Mouse (Mus musculus): Measurements from ENCODE around the gene Psen2. TPM values are rescaled to one million over a fixed set of nuclear protein-coding genes. Genes with fewer than 3 reads are reported as not detected.

The Psen2 gene
- polyA plus RNA-seq, 1 experiment from 2014 or later: 7.9 TPM

DNA sequence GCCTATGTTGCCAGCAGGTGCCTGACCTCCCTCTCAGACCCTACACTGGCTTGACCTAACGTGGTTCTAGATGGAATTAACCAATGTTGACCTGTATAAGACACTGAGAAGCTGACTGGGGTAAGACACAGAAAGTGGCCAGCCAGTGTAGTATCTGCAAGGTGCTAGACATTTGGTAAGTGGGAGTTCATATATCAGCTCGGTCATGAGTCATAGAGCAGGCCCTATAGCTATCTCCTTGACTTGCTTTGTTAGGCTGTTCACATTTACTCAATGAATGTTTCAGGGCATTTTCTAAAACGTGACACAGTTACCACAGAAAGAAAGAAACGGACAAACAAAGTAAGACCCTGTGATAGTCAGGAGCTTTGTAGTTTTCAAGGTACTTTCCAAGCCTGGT is 27.1 kb upstream of the Psen2 start:
- no peak for ATAC-seq (ENCODE audit: low FRiP score)
- 0 out of 2 replicates have a peak, but pooled peaks cover 5% of the 10 kb centered on the region for H3K4me1 ChIP-seq
- no peak overlapping the region for H3K4me2 ChIP-seq
- H3K27me3 ChIP-seq: no peaks in the 10 kb centered on the region
- H3K9ac ChIP-seq: no peak overlapping the region
- no peak overlapping the region for H3K27ac ChIP-seq
- 87% methylated on average over 4 of the region's 4 CpGs for WGBS
- no peaks in the 10 kb centered on the region for H3K36me3 ChIP-seq (replicated peaks)
- H3K4me3 ChIP-seq (replicated peaks): no peak overlapping the region
- no peaks in the 10 kb centered on the region for H3K9me3 ChIP-seq

DNA sequence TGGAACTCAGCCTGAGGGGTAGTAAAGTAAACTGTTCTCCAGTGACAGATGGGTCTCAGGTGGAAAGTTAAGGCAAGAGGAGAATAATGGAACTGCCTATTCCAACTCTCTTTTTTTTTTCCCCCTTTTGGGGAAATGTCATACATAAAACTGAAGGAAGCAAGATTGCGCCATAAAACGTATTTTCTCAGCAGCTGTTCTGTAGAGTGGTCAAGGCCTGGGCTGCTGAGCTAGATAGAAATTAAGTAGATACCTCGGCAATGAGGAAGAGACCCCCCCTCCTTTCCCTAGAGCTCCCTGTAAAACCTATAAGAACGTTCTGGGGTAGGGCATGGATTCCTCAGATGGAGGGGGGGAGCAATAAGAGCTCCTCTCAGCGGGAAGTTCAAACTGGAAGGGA is 26.6 kb upstream of the Psen2 start:
- H3K27ac ChIP-seq: no peak overlapping the region
- no peak overlapping the region for H3K4me3 ChIP-seq (replicated peaks)
- H3K36me3 ChIP-seq (replicated peaks): no peaks in the 10 kb centered on the region
- H3K4me1 ChIP-seq: 0 out of 2 replicates have a peak, but pooled peaks cover 5% of the 10 kb centered on the region
- ATAC-seq (ENCODE audit: low FRiP score): no peak
- H3K9ac ChIP-seq: no peak overlapping the region
- H3K4me2 ChIP-seq: no peak overlapping the region
- no peaks in the 10 kb centered on the region for H3K9me3 ChIP-seq
- 90% methylated on average over 5 of the region's 5 CpGs for WGBS
- H3K27me3 ChIP-seq: no peaks in the 10 kb centered on the region

DNA sequence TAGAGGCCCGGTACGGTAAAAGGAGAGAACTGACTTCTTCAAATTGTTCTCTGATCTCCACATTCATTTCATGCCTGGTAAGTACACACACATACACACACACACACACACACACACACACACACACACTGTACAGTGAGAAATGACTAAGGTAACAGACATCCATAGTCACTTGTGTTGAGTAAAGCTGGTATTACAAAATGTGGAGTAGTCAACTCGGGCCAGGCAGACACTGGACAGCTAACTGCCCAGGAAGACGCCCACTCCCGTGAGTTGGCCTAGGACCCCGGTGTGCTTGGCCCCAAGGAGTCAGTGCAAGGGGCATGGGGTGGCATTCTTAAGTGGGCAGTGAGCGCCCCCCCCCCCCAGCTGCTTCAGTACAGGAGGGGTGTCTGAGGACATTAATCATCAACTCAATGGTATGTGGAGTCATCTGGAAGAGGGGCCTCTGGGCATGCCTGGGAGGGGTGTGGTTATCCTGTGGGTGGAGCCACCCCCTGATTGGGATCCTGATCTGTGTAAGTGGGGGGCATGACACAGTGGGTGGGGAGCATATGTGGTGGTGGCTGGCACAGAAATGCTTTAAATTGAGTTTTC is 25.7 kb upstream of the Psen2 start:
- Histone ChIP-seq H3K4me3 (replicated peaks) (no peak overlapping the region), H3K4me1 (peaks cover 11% of the 10 kb centered on the region), H3K9ac (no peak overlapping the region), H3K27ac (no peak overlapping the region), H3K4me2 (no peak overlapping the region), H3K27me3 (peaks cover 5% of the 10 kb centered on the region; the same call in 1 of the 2 replicates), H3K9me3 (no peaks in the 10 kb centered on the region), H3K36me3 (replicated peaks) (no peaks in the 10 kb centered on the region)
- 89% methylated on average over 7 of the region's 7 CpGs for WGBS
- no peak for ATAC-seq (ENCODE audit: low FRiP score)

DNA sequence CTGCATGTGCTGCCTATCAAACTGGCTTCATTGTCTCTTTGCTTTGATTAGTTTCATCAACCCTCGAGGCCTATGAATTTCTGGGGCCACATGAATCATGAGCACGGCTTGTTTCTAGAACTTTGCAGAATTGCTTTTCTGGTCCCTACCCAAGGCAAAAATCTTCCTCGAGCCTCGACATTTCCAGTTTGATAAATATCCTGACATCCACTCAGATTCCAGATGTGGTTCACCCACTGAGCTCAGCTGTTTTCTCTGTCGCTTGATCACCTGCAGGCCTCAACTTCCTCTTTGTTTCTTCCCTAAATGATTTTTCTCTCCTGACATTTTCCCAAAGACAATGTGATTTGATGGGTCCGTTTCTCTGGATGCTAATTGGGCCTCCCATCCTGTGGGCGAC is 25.0 kb upstream of the Psen2 start:
- no peak overlapping the region for H3K4me2 ChIP-seq
- no peak overlapping the region for H3K27ac ChIP-seq
- ATAC-seq (ENCODE audit: low FRiP score): no peak
- no peaks in the 10 kb centered on the region for H3K36me3 ChIP-seq (replicated peaks)
- peaks cover 16% of the 10 kb centered on the region for H3K4me1 ChIP-seq
- no peak overlapping the region for H3K4me3 ChIP-seq (replicated peaks)
- no peaks in the 10 kb centered on the region for H3K9me3 ChIP-seq
- H3K27me3 ChIP-seq: peaks cover 9% of the 10 kb centered on the region; the same call in 1 of the 2 replicates
- no peak overlapping the region for H3K9ac ChIP-seq
- 91% methylated on average over 7 of the region's 7 CpGs for WGBS

DNA sequence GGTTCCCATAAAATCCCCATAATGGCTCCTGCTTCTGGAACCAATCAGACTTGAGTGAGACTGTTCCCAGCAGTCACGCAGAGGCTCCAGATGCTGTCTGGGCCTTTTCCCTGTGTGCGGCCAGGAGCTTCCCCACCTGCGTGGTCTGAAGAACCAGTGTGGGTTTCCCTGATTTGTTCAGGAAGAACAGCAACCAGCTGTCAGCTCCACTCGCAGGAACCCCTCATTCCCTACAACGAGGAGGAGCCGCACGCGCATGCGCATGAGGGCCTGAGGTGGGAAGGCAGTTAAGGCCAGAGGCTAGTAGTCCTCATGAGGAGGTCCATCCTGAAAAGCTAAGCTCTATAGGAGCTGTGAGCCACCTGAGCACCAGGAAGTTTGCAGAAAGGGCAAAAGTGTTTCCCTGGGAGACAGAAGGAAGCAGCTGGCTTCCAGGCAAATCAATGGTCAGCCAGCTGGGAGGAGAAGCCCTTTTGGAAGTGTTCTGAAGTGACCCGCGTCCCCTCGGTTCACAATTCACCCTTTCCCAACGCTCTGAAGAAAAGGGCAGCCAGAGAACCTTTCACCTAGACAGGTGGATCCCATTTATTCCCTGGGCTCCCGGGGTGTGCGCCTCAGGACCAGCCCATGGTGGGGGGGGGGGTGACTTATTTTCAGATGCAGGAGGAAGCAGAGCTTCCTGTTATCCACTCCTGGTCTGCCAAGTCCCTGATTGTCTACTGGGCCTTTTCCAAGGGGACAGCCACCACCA is 23.0 kb upstream of the Psen2 start:
- Histone ChIP-seq H3K9ac (no peak overlapping the region), H3K27ac (no peak overlapping the region), H3K36me3 (replicated peaks) (no peaks in the 10 kb centered on the region), H3K27me3 (peaks cover 9% of the 10 kb centered on the region; the same call in 1 of the 2 replicates), H3K9me3 (no peaks in the 10 kb centered on the region), H3K4me3 (replicated peaks) (no peak overlapping the region), H3K4me2 (no peak overlapping the region), H3K4me1 (peaks cover 16% of the 10 kb centered on the region)
- WGBS: 76% methylated on average over 15 of the region's 15 CpGs
- no peak for ATAC-seq (ENCODE audit: low FRiP score)

DNA sequence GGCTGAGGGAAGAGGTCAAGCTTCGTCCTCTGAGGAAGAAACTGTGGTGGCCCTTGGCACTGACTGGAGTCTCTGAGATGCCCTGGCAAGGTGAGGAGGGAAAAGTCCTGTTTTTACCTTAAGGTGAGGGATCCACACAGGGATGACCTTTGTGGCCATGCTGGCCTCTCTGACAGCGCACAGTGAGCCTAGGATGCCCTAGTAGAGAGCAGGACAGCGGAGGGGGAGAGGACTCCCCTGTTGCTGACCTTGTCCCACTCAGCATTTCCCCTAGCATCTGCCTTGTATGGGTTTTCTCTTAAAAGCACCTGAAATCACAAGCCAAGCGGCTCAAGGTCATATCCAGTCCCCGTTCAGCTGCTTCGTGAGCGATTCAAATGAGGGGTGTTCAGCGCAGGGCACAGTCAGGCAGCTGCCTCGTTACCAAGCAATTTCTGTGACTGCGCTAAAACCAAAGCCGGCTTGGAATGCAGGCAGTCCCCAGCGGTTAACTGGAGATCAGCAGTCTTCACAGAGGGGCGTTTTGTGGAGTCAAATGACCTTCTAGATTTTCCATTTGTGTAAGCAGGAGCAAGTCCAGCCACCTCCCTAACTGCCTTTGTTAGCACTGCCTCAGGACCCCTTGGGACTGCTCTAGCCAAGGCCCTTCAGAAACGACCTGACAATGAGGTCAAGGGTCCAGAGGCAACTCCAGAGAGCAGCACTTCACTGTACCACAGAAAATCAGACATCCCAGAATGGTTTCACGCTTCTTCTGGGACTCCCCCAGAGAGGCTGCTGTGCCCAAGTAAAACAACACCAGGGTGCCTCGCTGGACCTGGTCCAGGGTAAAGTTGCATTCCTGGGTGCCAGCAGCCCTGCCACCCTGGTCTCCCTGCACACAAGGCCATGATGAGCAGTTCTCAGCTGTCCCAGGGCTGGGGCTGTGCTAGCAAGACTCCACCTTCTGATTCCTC is 20.9 kb upstream of the Psen2 start:
- H3K36me3 ChIP-seq (replicated peaks): no peaks in the 10 kb centered on the region
- peaks cover 16% of the 10 kb centered on the region for H3K4me1 ChIP-seq
- H3K4me2 ChIP-seq: peak overlapping the region; percentile 8; the same call in 1 of the 2 replicates
- H3K27ac ChIP-seq: no peak overlapping the region
- peaks cover 9% of the 10 kb centered on the region; the same call in 1 of the 2 replicates for H3K27me3 ChIP-seq
- H3K9ac ChIP-seq: no peak overlapping the region
- H3K9me3 ChIP-seq: no peaks in the 10 kb centered on the region
- ATAC-seq (ENCODE audit: low FRiP score): peak; percentile 66
- no peak overlapping the region for H3K4me3 ChIP-seq (replicated peaks)
- 15% methylated on average over 16 of the region's 16 CpGs for WGBS

DNA sequence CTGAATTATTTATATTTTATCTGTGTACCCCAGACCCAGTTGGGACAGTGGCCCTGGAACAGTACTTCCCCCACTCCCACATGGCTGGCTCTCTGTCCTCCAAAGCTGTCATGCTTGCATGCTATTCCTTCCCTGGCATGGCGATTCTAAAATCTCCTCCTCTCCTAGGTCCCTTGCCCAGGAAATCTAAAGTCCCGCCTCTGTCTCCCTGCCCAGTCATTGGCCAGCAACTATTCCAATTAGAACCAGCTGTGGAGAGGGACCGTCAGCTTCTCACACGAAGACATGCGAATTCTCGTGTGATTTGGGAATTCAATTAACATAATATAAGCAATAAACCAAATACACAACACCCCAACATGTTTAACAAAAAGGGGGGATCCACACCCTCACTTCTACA is 19.3 kb upstream of the Psen2 start:
- 53% methylated on average over 6 of the region's 6 CpGs for WGBS
- ATAC-seq (ENCODE audit: low FRiP score): no peak
- H3K36me3 ChIP-seq (replicated peaks): no peaks in the 10 kb centered on the region

DNA sequence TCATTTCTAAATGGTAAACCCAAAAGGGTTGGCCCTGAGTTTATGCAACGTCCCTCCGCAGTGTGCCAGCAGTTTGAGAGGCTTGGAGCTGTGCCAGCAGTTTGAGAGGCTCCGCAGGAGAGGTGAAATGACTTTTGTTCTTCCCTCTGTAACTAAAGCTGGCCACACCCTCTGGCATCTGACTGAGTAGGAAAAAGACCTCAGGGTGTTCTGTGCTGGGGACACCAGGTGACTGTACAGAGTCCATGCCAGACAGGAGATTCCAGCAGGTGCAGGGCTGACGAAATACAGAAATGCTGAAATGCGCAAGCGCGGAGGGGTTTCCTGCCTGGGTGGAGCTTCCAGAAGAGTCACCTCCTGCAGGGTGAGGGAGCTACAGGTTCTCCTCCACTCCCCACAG is 16.4 kb upstream of the Psen2 start:
- H3K4me3 ChIP-seq (replicated peaks): no peak overlapping the region
- H3K27me3 ChIP-seq: peaks cover 8% of the 10 kb centered on the region; the same call in 1 of the 2 replicates
- H3K27ac ChIP-seq: no peak overlapping the region
- peaks cover 11% of the 10 kb centered on the region for H3K4me1 ChIP-seq
- no peaks in the 10 kb centered on the region for H3K36me3 ChIP-seq (replicated peaks)
- no peak overlapping the region for H3K9ac ChIP-seq
- 45% methylated on average over 7 of the region's 7 CpGs for WGBS
- ATAC-seq (ENCODE audit: low FRiP score): no peak
- no peak overlapping the region for H3K4me2 ChIP-seq
- H3K9me3 ChIP-seq: no peaks in the 10 kb centered on the region

More for the DNA sequence above, 19.3 kb upstream of the Psen2 start:
- H3K27me3 ChIP-seq: peaks cover 9% of the 10 kb centered on the region; the same call in 1 of the 2 replicates
- no peaks in the 10 kb centered on the region for H3K9me3 ChIP-seq
- H3K4me2 ChIP-seq: no peak overlapping the region
- no peak overlapping the region for H3K9ac ChIP-seq
- H3K4me1 ChIP-seq: peaks cover 16% of the 10 kb centered on the region
- H3K27ac ChIP-seq: no peak overlapping the region
- no peak overlapping the region for H3K4me3 ChIP-seq (replicated peaks)

DNA sequence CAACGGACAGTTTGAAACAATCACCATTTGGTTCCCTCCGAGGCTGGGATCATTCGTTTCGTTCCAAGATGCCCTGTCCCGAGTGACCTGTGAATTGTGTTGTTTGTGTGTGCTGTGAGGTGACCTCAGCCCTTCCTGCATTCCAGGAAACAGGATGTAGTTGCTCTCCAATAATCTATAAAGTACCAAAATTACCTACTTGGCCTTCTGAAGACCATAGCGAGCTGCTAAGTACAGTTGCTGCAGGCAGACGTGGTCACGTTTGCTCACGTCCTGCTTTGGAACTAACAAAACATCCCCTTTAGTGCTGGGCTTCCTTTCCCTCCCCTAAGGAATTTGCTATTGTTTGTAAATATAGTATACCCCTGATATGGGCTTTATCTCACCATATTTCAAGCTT is 14.3 kb upstream of the Psen2 start:
- Histone ChIP-seq H3K36me3 (replicated peaks) (no peaks in the 10 kb centered on the region), H3K4me3 (replicated peaks) (no peak overlapping the region), H3K27ac (no peak overlapping the region), H3K9ac (no peak overlapping the region), H3K9me3 (no peaks in the 10 kb centered on the region), H3K4me1 (no peaks in the 10 kb centered on the region), H3K4me2 (no peak overlapping the region), H3K27me3 (no peaks in the 10 kb centered on the region)
- no peak for ATAC-seq (ENCODE audit: low FRiP score)
- 85% methylated on average over 9 of the region's 9 CpGs for WGBS

DNA sequence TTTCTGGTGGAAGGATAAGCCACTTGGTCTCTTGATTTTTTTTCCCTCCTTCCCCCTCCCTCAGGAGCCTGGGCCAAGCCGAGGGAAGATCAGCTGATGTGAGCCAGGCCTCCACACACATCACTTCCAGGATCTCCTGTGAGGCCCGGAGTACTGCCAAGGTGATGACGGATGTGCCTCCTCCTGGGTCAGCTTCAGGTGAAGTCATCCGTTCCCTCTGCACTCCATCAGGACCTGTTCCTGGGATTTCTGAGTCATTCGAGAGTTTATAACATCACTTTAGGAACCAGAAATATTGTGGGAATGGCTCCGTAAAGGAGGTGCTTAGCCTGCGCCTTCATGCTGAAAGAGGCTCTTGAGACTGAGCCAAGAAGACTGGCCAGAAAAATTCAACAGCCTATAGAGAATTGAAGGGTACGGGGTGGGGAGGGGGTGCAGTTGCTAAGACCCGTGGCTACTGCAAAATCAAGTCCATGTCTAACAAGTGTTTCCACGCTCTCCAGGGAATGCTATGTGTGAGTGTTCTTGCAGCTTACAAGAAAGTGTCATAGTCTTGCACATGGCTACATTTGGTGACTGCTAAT is 11.6 kb upstream of the Psen2 start:
- H3K4me2 ChIP-seq: no peak overlapping the region
- no peaks in the 10 kb centered on the region for H3K36me3 ChIP-seq (replicated peaks)
- ATAC-seq (ENCODE audit: low FRiP score): no peak

DNA sequence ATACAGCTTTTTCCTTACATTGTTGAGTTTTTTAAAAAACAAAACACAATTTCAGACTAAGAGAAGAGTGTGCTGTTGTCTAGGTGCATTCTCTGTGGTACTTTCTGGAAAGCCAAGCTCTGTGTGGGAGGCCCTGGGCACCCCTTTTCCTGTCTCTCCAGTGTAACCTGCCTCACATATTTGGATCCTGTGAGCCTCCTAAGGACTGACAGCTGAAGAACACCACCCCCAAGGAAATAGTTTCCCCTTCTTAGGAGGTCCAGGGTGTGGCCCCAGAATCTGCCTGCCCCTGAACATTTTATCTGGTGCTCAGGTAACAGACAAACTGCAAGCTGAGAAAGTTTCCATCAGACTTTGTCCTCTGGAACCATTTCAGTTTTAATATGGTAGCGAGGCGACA is 5.8 kb upstream of the Psen2 start:
- 88% methylated on average over 2 of the region's 2 CpGs for WGBS
- Histone ChIP-seq H3K36me3 (replicated peaks) (no peaks in the 10 kb centered on the region), H3K9me3 (no peaks in the 10 kb centered on the region), H3K27me3 (peaks cover 19% of the 10 kb centered on the region), H3K4me2 (no peak overlapping the region), H3K4me3 (replicated peaks) (no peak overlapping the region), H3K27ac (no peak overlapping the region), H3K4me1 (peaks cover 2% of the 10 kb centered on the region; the same call in 1 of the 2 replicates), H3K9ac (no peak overlapping the region)
- no peak for ATAC-seq (ENCODE audit: low FRiP score)

More for the DNA sequence above, 11.6 kb upstream of the Psen2 start:
- H3K4me3 ChIP-seq (replicated peaks): no peak overlapping the region
- H3K4me1 ChIP-seq: no peaks in the 10 kb centered on the region
- no peaks in the 10 kb centered on the region for H3K9me3 ChIP-seq
- no peaks in the 10 kb centered on the region for H3K27me3 ChIP-seq
- no peak overlapping the region for H3K9ac ChIP-seq
- no peak overlapping the region for H3K27ac ChIP-seq
- WGBS: 91% methylated on average over 10 of the region's 10 CpGs

All from forebrain, embryonic 12.5 days (tissue).